Mouse (Mus musculus) G1E-ER4 (cell line): ENCODE data around the gene Cdk8. TPM values are rescaled to one million over a fixed set of nuclear protein-coding genes. Genes with fewer than 3 reads are reported as not detected.

Source experiments
- GATA1 ChIP-seq: IDR thresholded peaks from one replicate; pipeline ENCODE4 v1.8.0; 2012; ENCODE audit warnings: low read length, inconsistent platforms
- polyA plus RNA-seq: library from polyadenylated mRNA; stranded (reverse); fragments of >175 nt; gene quantifications from 2 replicates; pipeline ENCODE4 v1.2.3, GENCODE M21; 2012

Gene Cdk8
- polyA plus RNA-seq, 1 experiment = 45.6 TPM

DNA sequence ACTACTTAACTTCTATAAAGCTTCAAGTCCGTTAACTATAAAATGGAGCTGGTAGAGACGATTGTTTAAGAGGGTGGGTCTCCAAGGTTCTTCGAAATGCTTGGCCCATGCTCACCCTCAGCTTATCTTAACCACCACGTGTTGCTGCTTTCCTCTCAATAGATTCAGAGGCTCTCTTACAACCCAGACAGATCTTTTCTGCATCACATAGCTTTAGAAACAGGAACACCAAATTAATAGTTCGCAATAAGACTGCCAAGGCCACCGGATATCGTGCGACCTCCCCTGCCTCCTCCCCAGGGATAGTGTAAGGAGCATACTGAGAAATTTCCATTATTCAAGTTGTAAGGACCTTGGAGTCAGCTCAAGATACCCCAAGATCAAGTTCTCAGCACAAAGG lies 87.4 kb downstream of the Cdk8 start:
- no peak for TF ChIP-seq GATA1

DNA sequence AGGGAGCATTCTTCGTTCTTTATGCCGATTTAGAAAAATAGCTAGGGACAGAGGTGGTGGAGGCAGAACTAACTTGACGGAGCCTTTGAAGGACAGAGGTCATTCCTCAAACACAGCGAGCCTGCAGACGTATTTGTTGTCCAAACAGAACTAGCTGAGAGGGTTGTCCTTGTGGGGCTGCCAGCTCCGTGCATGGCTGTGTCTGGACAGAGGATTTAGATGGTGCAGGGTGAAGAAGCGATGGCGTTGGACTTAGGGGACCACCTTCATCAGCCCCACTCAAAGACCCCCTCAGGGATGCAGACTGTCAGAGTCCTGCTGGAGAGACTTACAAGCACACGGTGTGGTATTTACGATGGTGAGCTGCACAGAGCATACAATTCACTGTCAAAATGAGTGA lies 97.9 kb downstream of the Cdk8 start:
- TF ChIP-seq GATA1 = no peak

DNA sequence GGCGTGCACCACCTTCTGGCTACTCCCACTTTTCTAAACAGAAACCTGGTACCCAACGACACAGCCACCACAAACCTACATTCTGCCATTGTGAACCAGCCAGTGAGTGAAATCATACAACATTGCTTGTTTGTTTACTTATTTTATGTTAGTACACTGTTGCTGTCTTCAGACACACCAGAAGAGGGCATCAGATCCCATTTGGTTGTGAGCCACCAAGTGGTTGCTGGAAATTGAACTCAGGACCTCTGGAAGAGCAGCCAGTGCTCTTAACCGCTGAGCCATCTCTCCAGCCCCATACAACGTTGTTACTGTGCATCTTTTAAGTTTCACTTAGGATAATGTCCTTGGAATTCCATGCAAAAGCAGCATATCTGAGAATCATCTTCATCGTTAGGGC lies 98.5 kb downstream of the Cdk8 start:
- TF ChIP-seq GATA1 = no peak

DNA sequence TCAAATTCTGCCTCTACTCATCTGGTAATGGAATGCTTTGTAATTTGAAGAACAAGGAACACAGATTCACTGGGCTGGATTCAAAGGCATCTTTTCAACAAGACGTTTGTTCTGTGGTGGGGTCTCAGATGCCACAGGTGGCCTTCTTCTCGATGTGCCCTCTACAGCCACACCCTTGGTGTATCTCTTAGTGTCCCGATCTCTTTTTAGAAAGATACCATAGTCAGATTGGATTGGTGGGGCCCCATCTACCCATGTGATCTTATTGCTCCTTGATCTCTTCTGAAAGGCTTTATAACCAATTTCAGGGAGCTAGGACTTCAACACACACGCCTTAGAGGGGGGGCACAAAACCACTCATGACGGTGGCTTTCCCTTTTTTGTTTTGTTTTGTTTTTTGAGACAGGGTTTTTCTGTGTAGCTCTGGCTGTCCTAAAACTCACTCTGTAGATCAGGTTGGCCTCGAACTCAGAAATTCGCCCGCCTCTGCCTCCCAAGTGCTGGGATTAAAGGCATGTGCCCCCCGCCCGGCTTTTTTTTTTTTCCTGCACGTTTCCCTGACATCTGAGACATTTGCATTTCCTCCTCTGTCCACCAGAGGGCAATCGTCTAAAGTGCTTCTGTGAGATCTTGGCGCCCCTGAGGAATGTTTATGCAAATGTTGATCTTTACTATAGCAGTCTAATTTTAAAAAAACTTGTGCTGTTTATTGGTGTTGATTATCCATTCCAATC lies 99.2 kb downstream of the Cdk8 start:
- no peak for TF ChIP-seq GATA1

DNA sequence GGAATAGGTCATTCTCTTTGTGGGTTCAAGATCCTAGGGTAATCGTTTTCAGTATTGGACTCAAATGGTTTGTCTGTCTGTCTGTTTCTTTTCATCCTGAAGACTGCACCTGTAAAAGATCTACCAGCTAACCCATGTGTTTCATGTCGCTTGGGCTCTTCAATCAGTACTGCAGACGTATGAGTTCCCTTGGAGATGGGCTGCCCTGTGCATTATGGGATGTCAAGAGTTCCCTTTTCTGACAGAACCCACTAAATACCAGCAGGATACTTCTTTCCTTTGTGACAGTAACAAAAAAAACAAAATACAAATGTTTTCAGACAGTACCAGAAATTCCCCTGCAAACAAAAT lies 99.7 kb downstream of the Cdk8 start:
- TF ChIP-seq GATA1 = no peak

DNA sequence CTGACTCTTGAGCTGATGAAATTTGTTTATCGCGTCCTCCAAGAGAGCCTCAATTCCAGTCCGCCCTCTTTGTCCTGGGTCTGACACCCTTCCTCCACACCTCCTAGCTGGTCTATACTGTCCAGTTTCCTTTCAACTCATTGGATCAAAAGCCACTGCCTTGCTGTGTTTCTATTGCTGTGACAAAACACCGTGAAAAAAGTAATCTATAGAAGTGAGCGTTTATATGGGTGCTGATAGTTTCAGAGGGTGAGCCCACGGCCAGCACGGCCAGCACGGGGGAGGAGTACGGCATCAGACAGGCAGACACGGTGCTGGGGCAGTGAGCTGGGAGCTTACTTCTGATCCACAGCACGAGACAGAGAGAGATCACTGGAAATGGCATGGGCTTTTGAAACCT lies 100.1 kb downstream of the Cdk8 start:
- TF ChIP-seq GATA1 = no peak

DNA sequence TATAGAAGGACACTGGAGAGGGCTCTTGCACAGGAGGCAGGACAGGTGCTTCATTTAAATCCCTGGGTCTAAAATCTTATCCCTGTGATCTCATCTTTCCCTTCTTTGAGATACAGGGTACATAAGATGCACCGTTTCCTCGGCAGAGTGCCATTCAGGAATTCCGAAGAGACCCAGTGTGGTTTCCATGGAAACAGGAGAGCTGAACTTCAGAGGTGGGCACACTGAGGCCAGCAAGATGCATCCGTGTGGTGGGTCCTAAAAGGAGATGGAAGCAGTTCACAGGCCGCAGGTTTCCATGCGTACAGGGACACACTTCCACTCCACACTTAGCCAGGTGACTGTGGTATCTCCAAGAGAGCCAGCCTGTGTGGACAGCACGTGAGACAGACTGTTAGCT lies 101.5 kb downstream of the Cdk8 start:
- TF ChIP-seq GATA1 = no peak

DNA sequence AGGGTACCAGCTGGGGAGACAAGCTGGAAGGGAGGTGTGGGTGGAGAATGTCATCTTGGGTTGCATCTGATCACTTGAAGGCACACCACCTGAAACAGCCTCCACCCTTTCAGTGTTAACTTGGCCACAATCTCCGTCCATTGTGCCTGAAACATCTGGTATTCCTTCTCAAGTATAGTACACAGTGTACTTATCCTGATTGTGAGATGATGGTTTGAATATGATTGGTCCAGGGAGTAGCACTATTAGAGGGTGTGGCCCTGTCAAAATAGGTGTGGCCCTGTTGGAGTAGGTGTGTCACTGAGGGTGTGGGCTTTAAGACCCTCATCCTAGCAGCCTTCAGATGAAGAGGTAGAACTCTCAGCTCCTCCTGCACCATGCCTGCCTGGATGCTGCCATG lies 103.4 kb downstream of the Cdk8 start:
- TF ChIP-seq GATA1 = no peak

DNA sequence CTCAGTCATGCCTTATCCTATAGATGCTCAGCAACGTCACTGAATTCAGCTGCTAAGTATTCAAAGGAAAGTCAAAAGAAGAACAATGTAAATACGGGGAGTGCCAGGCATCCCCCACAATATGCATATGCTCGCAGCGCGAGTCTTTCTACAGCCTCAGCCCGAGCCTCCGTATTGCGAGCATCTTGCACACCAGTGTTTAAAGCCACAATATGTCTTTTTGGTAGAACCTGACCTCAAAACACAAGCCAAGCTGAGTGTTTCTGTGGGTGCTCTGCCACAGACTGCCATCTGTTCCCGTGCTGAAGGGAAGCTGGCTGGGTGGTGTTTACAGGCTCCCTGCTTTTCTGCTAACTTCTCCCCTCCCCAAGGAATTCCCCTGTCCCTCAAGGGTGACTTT lies 107.0 kb downstream of the Cdk8 start:
- TF ChIP-seq GATA1 = no peak

DNA sequence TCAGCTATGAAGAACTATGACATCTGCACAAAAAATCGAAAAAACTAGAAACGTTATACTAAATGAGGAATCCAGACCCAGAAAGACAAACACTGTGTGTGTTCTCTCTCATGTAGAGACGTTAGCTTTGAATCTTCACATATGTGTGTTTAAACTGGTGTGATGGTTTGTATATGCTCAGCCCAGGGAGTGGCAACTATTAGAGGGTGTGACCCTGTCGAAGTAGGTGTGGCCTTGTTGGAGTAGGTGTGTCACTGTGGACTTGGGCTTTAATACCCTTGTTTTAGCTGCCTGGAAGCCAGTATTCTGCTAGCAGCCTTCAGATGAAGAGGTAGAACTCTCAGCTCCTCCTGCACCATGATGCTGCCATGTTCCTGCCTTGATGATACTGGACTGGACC lies 109.0 kb downstream of the Cdk8 start:
- TF ChIP-seq GATA1 = no peak

DNA sequence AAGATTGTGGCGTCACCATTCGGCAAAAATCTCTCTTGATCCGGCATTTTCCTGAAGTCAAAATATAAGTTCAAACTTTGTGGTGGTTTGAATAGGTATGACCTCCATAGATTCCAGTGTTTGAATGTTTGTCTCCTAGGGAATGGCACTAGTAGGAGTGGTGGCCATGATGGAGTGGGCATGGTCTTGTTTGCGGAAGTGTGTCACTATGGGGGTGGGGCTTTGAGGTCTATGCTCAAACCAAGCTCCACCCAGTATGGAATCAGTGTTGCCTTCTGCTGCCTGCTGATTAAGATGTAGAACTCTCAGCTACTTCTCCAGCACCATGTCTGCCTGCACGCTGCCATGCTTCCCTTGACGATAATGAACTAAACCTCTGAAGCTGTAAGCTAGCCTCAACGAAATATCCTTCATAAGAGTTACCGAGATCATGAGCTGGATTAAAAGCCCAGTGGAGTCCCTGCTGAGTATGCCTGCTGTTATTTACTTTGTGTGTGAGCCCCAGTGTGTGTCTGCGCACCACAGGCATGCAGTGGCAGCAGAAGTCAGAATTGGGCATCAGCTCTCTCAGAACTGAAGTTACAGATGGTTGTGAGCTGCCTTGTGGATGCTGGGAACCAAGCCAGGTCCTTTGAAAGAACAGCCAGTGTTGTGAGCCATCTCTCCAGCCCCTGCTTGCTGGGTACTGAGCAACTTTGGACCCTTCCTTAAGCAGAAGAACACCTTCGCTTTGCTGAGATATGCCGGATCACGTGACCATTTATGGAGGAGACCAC lies 114.1 kb downstream of the Cdk8 start:
- no peak for TF ChIP-seq GATA1

DNA sequence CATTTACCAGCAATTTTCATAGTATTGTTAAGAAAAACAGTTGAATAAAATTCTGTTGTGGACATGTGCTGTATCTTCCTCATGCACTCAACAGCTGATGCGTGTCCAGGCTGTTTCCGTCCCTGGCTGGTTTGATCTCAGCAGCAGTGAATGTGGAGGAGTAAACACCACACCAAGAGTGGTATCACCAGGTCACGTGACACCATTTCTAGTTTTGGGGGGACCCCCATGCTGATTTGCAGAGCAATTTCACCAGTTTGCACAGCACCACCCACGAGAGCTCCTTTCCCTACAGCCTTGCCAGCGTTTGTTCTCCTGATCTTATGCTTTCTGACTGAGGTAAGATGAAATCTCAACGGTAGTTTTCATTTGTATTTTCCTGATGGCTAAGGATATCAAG lies 116.1 kb downstream of the Cdk8 start:
- no peak for TF ChIP-seq GATA1

DNA sequence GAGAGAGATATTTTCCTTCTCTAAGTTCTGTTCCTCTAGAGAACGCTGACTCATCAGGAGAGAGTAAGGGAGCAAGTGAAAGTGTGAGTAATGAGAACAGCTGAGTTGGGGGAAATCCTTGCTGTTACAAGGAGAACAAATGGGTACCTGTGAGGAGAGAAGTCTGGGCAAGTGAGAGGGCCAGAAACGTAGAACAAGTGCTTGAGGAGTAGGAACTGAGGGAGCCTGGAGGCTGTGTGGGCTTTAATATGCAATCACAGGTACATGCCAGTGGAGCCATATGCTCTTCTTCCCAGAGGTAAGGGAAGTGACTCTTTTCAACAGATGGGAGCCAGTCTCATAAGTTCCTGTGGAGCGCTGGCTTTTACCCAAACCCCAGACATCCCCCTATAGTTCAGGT lies 118.2 kb downstream of the Cdk8 start:
- no peak for TF ChIP-seq GATA1

DNA sequence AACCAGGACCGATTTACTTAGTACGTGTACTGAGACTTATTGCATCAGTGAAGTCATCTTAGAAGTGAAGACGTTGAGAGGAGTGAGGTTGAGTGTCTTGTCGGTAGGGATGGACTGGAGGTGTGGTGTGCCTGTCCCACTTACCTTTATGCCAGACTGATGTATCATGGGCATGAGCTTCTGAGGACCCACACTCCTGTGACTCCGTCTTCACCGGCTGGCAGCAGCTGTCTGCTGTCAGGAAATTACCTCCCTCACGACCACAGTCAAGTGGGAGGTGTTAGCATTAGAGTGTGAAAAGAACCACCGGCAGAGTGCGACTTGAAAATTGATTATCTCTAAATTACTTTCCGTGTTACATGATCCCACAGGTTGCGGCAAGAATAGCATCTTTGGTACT lies 119.8 kb downstream of the Cdk8 start:
- TF ChIP-seq GATA1 = no peak

DNA sequence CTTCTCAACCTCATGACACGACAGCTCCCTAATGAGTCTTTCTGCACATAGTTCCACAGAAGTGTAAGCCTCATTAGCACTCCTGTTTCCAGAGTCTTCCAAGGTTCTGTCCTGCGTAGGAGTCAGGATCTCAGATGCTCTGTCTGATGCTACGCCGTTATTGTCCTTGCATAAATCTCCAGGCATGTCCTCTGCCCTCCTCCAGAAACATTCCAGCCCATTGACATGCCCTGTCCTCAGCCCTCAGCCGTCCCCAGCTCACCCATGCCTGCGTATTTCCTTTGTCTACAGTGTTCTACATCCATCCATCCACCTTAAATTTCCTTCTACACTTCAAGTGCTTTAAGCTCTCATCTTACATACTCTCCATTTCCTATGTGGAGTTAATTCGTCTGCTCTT lies 121.0 kb downstream of the Cdk8 start:
- TF ChIP-seq GATA1 = no peak

Other genes starting within 250 kb of the Cdk8 start
- not detected in 2 replicates for gene Cyp3a25, start 221.6 kb upstream of the Cdk8 start, polyA plus RNA-seq
- not detected in 2 replicates for gene Cyp3a59, start 152.0 kb upstream of the Cdk8 start, polyA plus RNA-seq
- not detected in 2 replicates for gene Gm5565, start 70.7 kb upstream of the Cdk8 start, polyA plus RNA-seq
- gene Gm6309, start 60.5 kb upstream of the Cdk8 start, polyA plus RNA-seq = not detected in 2 replicates
- not detected in 2 replicates for gene 1700001J03Rik, start 45.9 kb upstream of the Cdk8 start, polyA plus RNA-seq
- gene Rnf6, start 9.7 kb upstream of the Cdk8 start, polyA plus RNA-seq = 14.8 and 15.0 TPM in 2 replicates
- gene Wasf3, start 153.8 kb downstream of the Cdk8 start, polyA plus RNA-seq = not detected in 2 replicates